Mouse (Mus musculus): Measurements from ENCODE around the gene Rasgef1a.

DNA sequence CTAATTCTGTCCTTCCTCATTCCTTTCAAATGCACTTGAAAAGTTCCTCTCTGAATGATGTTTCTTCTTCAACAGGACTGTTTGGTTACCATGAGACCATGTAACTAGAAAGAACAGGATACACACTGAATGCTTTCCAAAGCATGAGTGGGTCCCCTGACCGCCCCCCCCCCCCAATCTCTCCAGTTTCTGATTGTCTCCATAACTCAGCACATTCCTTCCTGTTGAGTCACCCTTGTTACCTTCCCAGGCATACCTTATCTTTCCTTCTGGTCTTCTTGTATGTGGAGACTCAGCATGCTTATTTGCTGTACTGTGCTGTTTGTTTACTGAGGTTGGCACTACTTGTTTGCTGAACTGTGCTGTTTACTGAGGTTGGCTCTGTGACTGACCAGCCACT lies 20.2 kb downstream of the Rasgef1a start:
- no peak for TF ChIP-seq POLR2A (IDR thresholded peaks at IDR 0.05; ENCODE audit: borderline replicate concordance, low read depth, low read length)
- TF ChIP-seq CTCF (IDR thresholded peaks at IDR 0.05; ENCODE audit: low read depth, low read length): no peak

Measured in bone marrow macrophage, adult 2 months (primary cell).